Mouse (Mus musculus): Measurements from ENCODE around the gene Ssb. TPM values are rescaled to one million over a fixed set of nuclear protein-coding genes. Genes with fewer than 3 reads are reported as not detected.

Ssb gene
- polyA plus RNA-seq, 1 experiment from 2014 or later: 203 TPM

- H3K4me3 ChIP-seq (ENCODE audit: low read depth, low read length): peak overlapping the region; percentile 45
- H3K9me3 ChIP-seq (ENCODE audit: control insufficient read depth, low read length): no peaks in the 10 kb centered on the region
- no peak overlapping the region for H3K27ac ChIP-seq (replicated peaks)
- 46% methylated on average over 6 of the region's 6 CpGs for WGBS
- H3K36me3 ChIP-seq (ENCODE audit: control insufficient read depth, insufficient read depth, low read length): no peaks in the 10 kb centered on the region
- TF ChIP-seq EP300 (optimal IDR thresholded peaks at IDR 0.05) (no peak), CTCF (IDR thresholded peaks at IDR 0.05; ENCODE audit: low read depth) (no peak)
- H3K9ac ChIP-seq (ENCODE audit: low read length): no peak overlapping the region
- ATAC-seq (ENCODE audit: low FRiP score, low TSS enrichment) (no peak), DNase-seq (ENCODE audit: low spot score) (no peak)
- no peaks in the 10 kb centered on the region for H3K4me1 ChIP-seq (replicated peaks; ENCODE audit: control insufficient read depth, insufficient read depth)
- H3K4me2 ChIP-seq (replicated peaks; ENCODE audit: low read depth): peak overlapping the region; percentile 48
- no peaks in the 10 kb centered on the region for H3K27me3 ChIP-seq (ENCODE audit: control insufficient read depth, insufficient read depth, low read length)
Measured at GRCm38 (mm10) chr2:69884581-69884980, 23.2 kb downstream of the Ssb start.

- Histone ChIP-seq H3K27me3 (ENCODE audit: control insufficient read depth, insufficient read depth, low read length) (no peaks in the 10 kb centered on the region), H3K27ac (replicated peaks) (peak overlapping the region; percentile 26), H3K4me2 (replicated peaks; ENCODE audit: low read depth) (peak overlapping the region; percentile 48), H3K4me3 (ENCODE audit: low read depth, low read length) (peak overlapping the region; percentile 45), H3K4me1 (replicated peaks; ENCODE audit: control insufficient read depth, insufficient read depth) (no peaks in the 10 kb centered on the region), H3K9ac (ENCODE audit: low read length) (peak overlapping the region; percentile 60), H3K9me3 (ENCODE audit: control insufficient read depth, low read length) (no peaks in the 10 kb centered on the region), H3K36me3 (ENCODE audit: control insufficient read depth, insufficient read depth, low read length) (no peaks in the 10 kb centered on the region)
- 6% methylated on average over 12 of the region's 12 CpGs for WGBS
- no peak for DNase-seq (ENCODE audit: low spot score)
- ATAC-seq (ENCODE audit: low FRiP score, low TSS enrichment): no peak; the same call in 1 of the 2 replicates
- TF ChIP-seq CTCF (IDR thresholded peaks at IDR 0.05; ENCODE audit: low read depth) (no peak), EP300 (optimal IDR thresholded peaks at IDR 0.05) (no peak)
Measured at GRCm38 (mm10) chr2:69885050-69885449, 23.7 kb downstream of the Ssb start.

GRCm38 (mm10) chr2:69885451-69886305 is 24.3 kb downstream of the Ssb start, which contains the start of gene Mettl5:
Mettl5 (minus strand) TSS chr2:69885615.
- WGBS: 2% methylated on average over 45 of the region's 45 CpGs
- H3K9ac ChIP-seq (ENCODE audit: low read length): peak within 1 kb of the TSS; percentile 60
- no peaks in the 10 kb centered on the region for H3K9me3 ChIP-seq (ENCODE audit: control insufficient read depth, low read length)
- H3K4me2 ChIP-seq (replicated peaks; ENCODE audit: low read depth): peak within 1 kb of the TSS; percentile 48
- peak within 1 kb of the TSS; percentile 26 for H3K27ac ChIP-seq (replicated peaks)
- no peaks in the 10 kb centered on the region for H3K36me3 ChIP-seq (ENCODE audit: control insufficient read depth, insufficient read depth, low read length)
- DNase-seq (ENCODE audit: low spot score): peak; percentile 93
- H3K27me3 ChIP-seq (ENCODE audit: control insufficient read depth, insufficient read depth, low read length): no peaks in the 10 kb centered on the region
- H3K4me3 ChIP-seq (ENCODE audit: low read depth, low read length): peak within 1 kb of the TSS; percentile 45
- ATAC-seq (ENCODE audit: low FRiP score, low TSS enrichment): peak; percentile 98
- H3K4me1 ChIP-seq (replicated peaks; ENCODE audit: control insufficient read depth, insufficient read depth): no peaks in the 10 kb centered on the region
- TF ChIP-seq EP300 (optimal IDR thresholded peaks at IDR 0.05) (no peak), CTCF (IDR thresholded peaks at IDR 0.05; ENCODE audit: low read depth) (peak; percentile 80)

GRCm38 (mm10) chr2:69888957-69889356 is 27.6 kb downstream of the Ssb start:
- no peaks in the 10 kb centered on the region for H3K4me1 ChIP-seq (replicated peaks; ENCODE audit: control insufficient read depth, insufficient read depth)
- no peaks in the 10 kb centered on the region for H3K9me3 ChIP-seq (ENCODE audit: control insufficient read depth, low read length)
- no peak for DNase-seq (ENCODE audit: low spot score)
- WGBS: 74% methylated on average over 2 of the region's 2 CpGs
- no peaks in the 10 kb centered on the region for H3K36me3 ChIP-seq (ENCODE audit: control insufficient read depth, insufficient read depth, low read length)
- no peak for ATAC-seq (ENCODE audit: low FRiP score, low TSS enrichment)
- no peaks in the 10 kb centered on the region for H3K27me3 ChIP-seq (ENCODE audit: control insufficient read depth, insufficient read depth, low read length)
- no peak overlapping the region for H3K27ac ChIP-seq (replicated peaks)
- H3K4me2 ChIP-seq (replicated peaks; ENCODE audit: low read depth): no peak overlapping the region
- TF ChIP-seq CTCF (IDR thresholded peaks at IDR 0.05; ENCODE audit: low read depth) (no peak), EP300 (optimal IDR thresholded peaks at IDR 0.05) (no peak)
- no peak overlapping the region for H3K9ac ChIP-seq (ENCODE audit: low read length)
- no peak overlapping the region for H3K4me3 ChIP-seq (ENCODE audit: low read depth, low read length)

GRCm38 (mm10) chr2:69890843-69891242 is 29.5 kb downstream of the Ssb start:
- no peak for DNase-seq (ENCODE audit: low spot score)
- no peak for TF ChIP-seq CTCF (IDR thresholded peaks at IDR 0.05; ENCODE audit: low read depth)

GRCm38 (mm10) chr2:69893145-69893544 is 31.8 kb downstream of the Ssb start:
- 69% methylated on average over 1 of the region's 1 CpGs for WGBS
- no peaks in the 10 kb centered on the region for H3K9me3 ChIP-seq (ENCODE audit: control insufficient read depth, low read length)

More at GRCm38 (mm10) chr2:69890843-69891242, 29.5 kb downstream of the Ssb start:
- Histone ChIP-seq H3K4me2 (replicated peaks; ENCODE audit: low read depth) (no peak overlapping the region), H3K27ac (replicated peaks) (no peak overlapping the region), H3K4me3 (ENCODE audit: low read depth, low read length) (no peak overlapping the region), H3K4me1 (replicated peaks; ENCODE audit: control insufficient read depth, insufficient read depth) (no peaks in the 10 kb centered on the region), H3K27me3 (ENCODE audit: control insufficient read depth, insufficient read depth, low read length) (no peaks in the 10 kb centered on the region), H3K36me3 (ENCODE audit: control insufficient read depth, insufficient read depth, low read length) (no peaks in the 10 kb centered on the region), H3K9ac (ENCODE audit: low read length) (no peak overlapping the region), H3K9me3 (ENCODE audit: control insufficient read depth, low read length) (no peaks in the 10 kb centered on the region)
- 63% methylated on average over 7 of the region's 7 CpGs for WGBS
- ATAC-seq (ENCODE audit: low FRiP score, low TSS enrichment): no peak

More at GRCm38 (mm10) chr2:69893145-69893544, 31.8 kb downstream of the Ssb start:
- Histone ChIP-seq H3K4me1 (replicated peaks; ENCODE audit: control insufficient read depth, insufficient read depth) (no peaks in the 10 kb centered on the region), H3K36me3 (ENCODE audit: control insufficient read depth, insufficient read depth, low read length) (no peaks in the 10 kb centered on the region), H3K27me3 (ENCODE audit: control insufficient read depth, insufficient read depth, low read length) (no peaks in the 10 kb centered on the region), H3K27ac (replicated peaks) (no peak overlapping the region), H3K4me3 (ENCODE audit: low read depth, low read length) (no peak overlapping the region), H3K9ac (ENCODE audit: low read length) (no peak overlapping the region), H3K4me2 (replicated peaks; ENCODE audit: low read depth) (no peak overlapping the region)
- DNase-seq (ENCODE audit: low spot score) (no peak), ATAC-seq (ENCODE audit: low FRiP score, low TSS enrichment) (no peak)
- TF ChIP-seq CTCF (IDR thresholded peaks at IDR 0.05; ENCODE audit: low read depth) (no peak), EP300 (optimal IDR thresholded peaks at IDR 0.05) (no peak)
